Mouse (Mus musculus) heart, adult 2 months (tissue): Measurements from ENCODE around the gene Efna1. TPM values are rescaled to one million over a fixed set of nuclear protein-coding genes. Genes with fewer than 3 reads are reported as not detected.

Source experiments
- DNase-seq, 2 experiments: peaks; one replicate each; pipeline ENCODE4 v3.0.0; 2021
- H3K27ac ChIP-seq: fragments of 200-600 bp; 2 replicates; pipeline ENCODE4 v1.8.1; 2022
- H3K27me3 ChIP-seq: fragments of 200-500 bp; 2 replicates; pipeline ENCODE4 v1.6.1; 2012; ENCODE audit warnings: mild to moderate bottlenecking, low read length, inconsistent platforms, mixed read lengths; ENCODE audit not compliant: control insufficient read depth, insufficient read depth
- H3K36me3 ChIP-seq: fragments of 200-500 bp; 2 replicates; pipeline ENCODE4 v1.6.1; 2012; ENCODE audit warnings: low read length, inconsistent platforms; ENCODE audit not compliant: control insufficient read depth, insufficient read depth
- H3K4me1 ChIP-seq: fragments of 200-500 bp; 2 replicates; pipeline ENCODE4 v1.6.1; 2011; ENCODE audit warnings: low read length; ENCODE audit not compliant: control insufficient read depth, insufficient read depth
- H3K4me3 ChIP-seq: fragments of 200-600 bp; 2 replicates; pipeline ENCODE4 v1.8.1; 2022
- H3K79me2 ChIP-seq: fragments of 200-500 bp; replicated peaks from 2 replicates; pipeline ENCODE4 v1.6.1; 2012; ENCODE audit warnings: mild to moderate bottlenecking, inconsistent platforms, low read length, moderate library complexity, mixed read lengths; ENCODE audit not compliant: control insufficient read depth, insufficient read depth
- H3K9ac ChIP-seq: fragments of 200-500 bp; 2 replicates; pipeline ENCODE4 v1.6.1; 2012; ENCODE audit warnings: low read depth, mild to moderate bottlenecking, control low read depth, inconsistent platforms, low read length, mixed read lengths
- CTCF ChIP-seq: fragments of 200-600 bp; IDR thresholded peaks from 2 replicates; pipeline ENCODE4 v1.8.1; 2022; ENCODE audit warnings: antibody characterized with exemption, mild to moderate bottlenecking, moderate library complexity
- EP300 ChIP-seq: fragments of 200-500 bp; IDR thresholded peaks from 2 replicates; pipeline ENCODE4 v1.6.1; 2011; ENCODE audit warnings: low read depth, low read length, control low read depth; ENCODE audit not compliant: insufficient read depth
- POLR2A ChIP-seq: fragments of 200-500 bp; IDR thresholded peaks from 2 replicates; pipeline ENCODE4 v1.6.1; 2011; ENCODE audit warnings: mild to moderate bottlenecking, low read depth, low read length, control low read depth; ENCODE audit not compliant: insufficient read depth
- WGBS: fragments of 180-500 bp; shearing (Covaris S2); methylation state at CpG from one replicate; pipeline ENCODE4 v1.1.7; 2018; 5-methylcytosine and 5-hydroxymethylcytosine counted together
- intact Hi-C: fragments of 180-260 bp; cut with DNase I; formaldehyde crosslinking; loops from one replicate; pipeline ENCODE4 v1.15.1; 2025
- polyA plus RNA-seq: library from polyadenylated mRNA; depleted of rRNA; stranded (reverse); fragments of >200 nt; gene quantifications from 2 replicates; pipeline ENCODE4 v1.2.3, GENCODE M21; 2012
- total RNA-seq, 2 experiments: library from RNA; stranded (reverse); gene quantifications; 2 replicates each; pipeline ENCODE4 v1.2.3; 2021

Efna1 gene
- total and polyA plus RNA-seq, 3 experiments = 22.6 to 39.6 (median 28.4) TPM

DNA sequence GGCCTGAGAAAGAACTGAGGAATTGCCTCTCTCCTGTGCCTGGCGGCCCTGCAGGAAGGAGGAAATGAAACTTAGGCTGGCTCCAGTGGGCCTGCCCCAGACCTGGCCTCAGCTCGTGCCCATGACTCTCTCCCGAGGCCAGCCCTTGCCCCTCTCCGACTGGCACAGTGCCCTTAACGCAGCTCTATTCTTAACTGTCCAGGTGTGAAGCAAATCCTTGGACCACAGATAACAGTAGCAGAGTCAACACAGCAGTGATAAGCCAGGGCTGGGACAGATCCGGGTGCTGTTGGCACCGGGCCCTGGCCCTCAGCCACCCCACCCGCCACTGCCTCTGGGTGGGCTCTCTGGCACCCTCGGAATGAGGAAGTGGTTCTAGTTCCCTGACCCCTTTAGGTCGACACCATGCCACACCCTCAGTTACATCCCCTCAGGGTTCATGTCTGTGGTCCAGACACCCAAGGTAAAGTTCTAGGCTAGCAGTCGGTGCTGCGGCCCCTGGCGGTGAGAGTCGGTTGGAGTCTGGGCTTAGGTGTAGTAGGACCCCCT is 47.3 kb downstream of the Efna1 start:
- TF ChIP-seq POLR2A (no peak), CTCF (no peak), EP300 (no peak)
- 42% methylated on average over 14 of the region's 14 CpGs for WGBS
- no peaks in the 10 kb centered on the region for H3K27me3 ChIP-seq
- intact Hi-C loops = no loop called here
- peak in 1 of 2 experiments; percentile 56 for DNase-seq
- H3K79me2 ChIP-seq = no peaks in the 10 kb centered on the region
- no peak overlapping the region for H3K4me3 ChIP-seq
- no peak overlapping the region for H3K9ac ChIP-seq
- 0 out of 2 replicates have a peak, but pooled peaks cover 1% of the 10 kb centered on the region for H3K4me1 ChIP-seq
- H3K36me3 ChIP-seq = no peaks in the 10 kb centered on the region
- no peak overlapping the region for H3K27ac ChIP-seq

DNA sequence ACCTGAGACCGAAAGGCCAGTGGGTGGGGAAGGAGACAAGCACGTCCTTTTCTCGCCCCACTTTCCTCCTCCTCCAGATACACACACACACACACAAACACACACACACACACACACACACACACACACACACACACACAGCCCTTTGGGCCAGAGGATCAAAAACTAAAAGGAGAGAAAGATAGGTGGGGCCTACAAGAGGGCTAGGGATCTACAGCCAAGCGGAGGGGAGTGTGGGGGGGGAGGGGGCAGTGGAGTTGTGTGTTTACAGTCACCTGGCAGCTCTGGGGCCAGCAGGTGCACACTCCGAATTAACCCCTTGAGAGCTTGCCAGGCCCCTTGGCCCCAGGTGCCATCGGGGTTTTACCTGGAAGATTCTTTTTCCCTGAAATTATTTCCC is 48.3 kb downstream of the Efna1 start:
- 91% methylated on average over 6 of the region's 6 CpGs for whole genome bisulfite sequencing
- no peak for DNase-seq

DNA sequence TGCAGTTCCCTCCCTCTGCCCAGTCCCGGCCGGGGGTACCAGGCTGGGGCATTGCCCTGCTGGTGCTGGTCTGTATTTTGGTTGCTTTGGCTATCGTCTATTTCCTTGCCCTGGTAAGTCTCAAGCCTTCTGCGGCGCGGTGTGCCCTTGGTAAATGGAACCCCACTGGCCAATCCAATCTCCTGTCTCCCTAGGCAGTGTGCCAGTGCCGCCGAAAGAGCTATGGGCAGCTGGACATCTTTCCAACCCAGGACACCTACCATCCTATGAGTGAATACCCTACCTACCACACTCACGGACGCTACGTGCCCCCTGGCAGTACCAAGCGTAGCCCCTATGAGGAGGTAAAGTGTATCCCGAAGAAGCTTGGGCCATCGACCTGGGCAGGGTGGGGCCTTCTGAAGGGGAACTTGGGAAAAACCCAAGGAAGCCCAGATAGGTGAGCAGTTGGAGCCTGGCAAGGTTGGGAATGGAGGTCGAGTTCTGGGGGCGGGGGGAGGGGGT is 49.1 kb downstream of the Efna1 start:
- DNase-seq = no peak
- H3K4me3 ChIP-seq = no peak overlapping the region
- H3K9ac ChIP-seq = no peak overlapping the region
- no peaks in the 10 kb centered on the region for H3K79me2 ChIP-seq
- peaks cover 1% of the 10 kb centered on the region; the same call in 1 of the 2 replicates for H3K4me1 ChIP-seq
- H3K27me3 ChIP-seq = no peaks in the 10 kb centered on the region
- no peak for TF ChIP-seq EP300
- TF ChIP-seq CTCF = no peak
- no peak for TF ChIP-seq POLR2A
- H3K27ac ChIP-seq = no peak overlapping the region
- 73% methylated on average over 16 of the region's 16 CpGs for WGBS
- no peaks in the 10 kb centered on the region for H3K36me3 ChIP-seq
- intact Hi-C loops = no loop called here

More for the DNA sequence above, 48.3 kb downstream of the Efna1 start:
- Histone ChIP-seq H3K36me3 (no peaks in the 10 kb centered on the region), H3K79me2 (no peaks in the 10 kb centered on the region), H3K27me3 (no peaks in the 10 kb centered on the region), H3K4me1 (peaks cover 1% of the 10 kb centered on the region; the same call in 1 of the 2 replicates), H3K27ac (no peak overlapping the region), H3K9ac (no peak overlapping the region), H3K4me3 (no peak overlapping the region)
- intact Hi-C loops = no loop called here
- no peak for TF ChIP-seq CTCF
- no peak for TF ChIP-seq EP300

DNA sequence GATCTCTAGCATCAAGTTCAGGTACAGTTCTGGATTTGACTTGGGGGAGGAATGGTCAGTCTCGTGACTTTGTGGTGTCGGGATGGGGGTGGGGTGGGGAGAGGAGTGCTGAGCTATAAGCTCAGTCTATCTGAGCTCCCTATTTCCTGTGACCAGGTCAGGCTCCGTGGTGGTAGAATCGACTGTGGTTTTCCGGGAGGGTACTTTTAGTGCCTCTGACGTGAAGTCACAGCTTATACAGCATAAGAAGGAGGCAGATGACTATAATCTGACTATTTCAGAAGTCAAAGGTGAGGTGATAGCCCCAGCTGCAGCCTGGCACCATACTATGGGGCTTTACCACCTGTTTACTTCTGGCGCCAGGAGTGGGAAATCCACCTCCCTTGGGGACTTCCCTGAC is 49.6 kb downstream of the Efna1 start:
- intact Hi-C loops = no loop called here
- no peak for TF ChIP-seq EP300
- no peak for TF ChIP-seq POLR2A
- TF ChIP-seq CTCF = no peak
- no peak overlapping the region for H3K9ac ChIP-seq
- H3K36me3 ChIP-seq = no peaks in the 10 kb centered on the region
- WGBS = 46% methylated on average over 7 of the region's 7 CpGs
- peaks cover 1% of the 10 kb centered on the region; the same call in 1 of the 2 replicates for H3K4me1 ChIP-seq
- H3K79me2 ChIP-seq = no peaks in the 10 kb centered on the region
- no peak for DNase-seq
- H3K27ac ChIP-seq = no peak overlapping the region
- no peak overlapping the region for H3K4me3 ChIP-seq
- no peaks in the 10 kb centered on the region for H3K27me3 ChIP-seq

DNA sequence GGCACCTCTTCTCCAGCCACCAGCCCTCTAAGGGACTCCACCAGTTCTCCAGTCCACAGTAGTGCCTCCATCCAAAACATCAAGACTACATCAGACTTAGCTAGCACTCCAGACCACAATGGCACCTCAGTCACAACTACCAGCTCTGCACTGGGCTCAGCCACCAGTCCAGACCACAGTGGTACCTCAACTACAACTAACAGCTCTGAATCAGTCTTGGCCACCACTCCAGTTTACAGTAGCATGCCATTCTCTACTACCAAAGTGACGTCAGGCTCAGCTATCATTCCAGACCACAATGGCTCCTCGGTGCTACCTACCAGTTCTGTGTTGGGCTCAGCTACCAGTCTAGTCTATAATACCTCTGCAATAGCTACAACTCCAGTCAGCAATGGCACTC is 50.4 kb downstream of the Efna1 start:
- no peak for DNase-seq
- Histone ChIP-seq H3K27ac (no peak overlapping the region), H3K4me3 (no peak overlapping the region), H3K36me3 (no peaks in the 10 kb centered on the region), H3K79me2 (no peaks in the 10 kb centered on the region), H3K27me3 (no peaks in the 10 kb centered on the region), H3K9ac (no peak overlapping the region), H3K4me1 (peaks cover 1% of the 10 kb centered on the region; the same call in 1 of the 2 replicates)
- TF ChIP-seq CTCF = no peak
- 85% methylated on average over 2 of the region's 2 CpGs for WGBS
- intact Hi-C loops = no loop called here

DNA sequence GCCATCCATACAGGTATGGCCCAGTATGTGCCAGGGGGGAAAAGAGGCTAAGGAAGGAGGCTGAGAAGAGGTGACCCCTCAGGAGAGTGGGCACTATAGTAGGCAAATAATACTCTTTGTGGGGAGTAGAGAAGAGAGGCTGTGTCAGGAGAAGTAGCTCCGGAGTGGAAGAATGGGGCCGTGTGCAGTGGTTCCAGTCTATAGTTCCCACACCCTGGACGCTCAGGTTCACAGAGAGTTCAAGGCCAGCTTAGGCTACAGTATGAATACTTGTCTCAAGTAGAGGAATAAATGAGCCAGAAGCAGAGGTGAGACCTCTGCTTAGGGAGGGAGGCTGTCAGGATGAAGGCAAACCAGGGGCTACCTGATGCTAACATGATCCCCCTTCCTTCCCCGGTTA is 51.7 kb downstream of the Efna1 start:
- Histone ChIP-seq H3K79me2 (no peaks in the 10 kb centered on the region), H3K27me3 (no peaks in the 10 kb centered on the region), H3K27ac (no peak overlapping the region), H3K4me1 (peaks cover 1% of the 10 kb centered on the region; the same call in 1 of the 2 replicates), H3K36me3 (no peaks in the 10 kb centered on the region), H3K9ac (no peak overlapping the region), H3K4me3 (no peak overlapping the region)
- WGBS = 74% methylated on average over 4 of the region's 4 CpGs
- TF ChIP-seq POLR2A = no peak
- TF ChIP-seq EP300 = no peak
- TF ChIP-seq CTCF = no peak
- no peak for DNase-seq
- intact Hi-C loops = no loop called here
